9 mouse cellular contexts compared by ENCODE assay signal in genomic region chr11:57426046-57426805, GRCm38 (mm10).
DNase-seq lines count a peak whose midpoint lies in the region; ATAC-seq lines count a peak whose summit lies in the region.
"Had no signal": no experiment of that assay in that cellular context is flagged by ENCODE, and none has a peak within 500 bp of the region (broad histone marks: within the 10 kb centered on the region; RNA-seq: fewer than 3 reads in every experiment).

No protein-coding gene starts in this region.

- H3K27ac ChIP-seq in liver, embryonic 12.5 days, result no peak overlapping the region
- H3K27ac ChIP-seq: lung, embryonic 15.5 days had no signal

- H3K27me3 ChIP-seq in liver, embryonic 12.5 days (replicated peaks), result no peaks in the 10 kb centered on the region
- H3K27me3 ChIP-seq: lung, embryonic 15.5 days had no signal

- no peak overlapping the region for H3K9ac ChIP-seq in liver, embryonic 12.5 days
- H3K9ac ChIP-seq: lung, embryonic 15.5 days had no signal

- H3K36me3 ChIP-seq in liver, embryonic 12.5 days, result no peaks in the 10 kb centered on the region
- H3K36me3 ChIP-seq: lung, embryonic 15.5 days had no signal

- DNase-seq in adrenal gland, adult 18-20 months (ENCODE audit: low spot score in 2 of 2), result peak; percentile 5 to 42
- DNase-seq in adrenal gland, adult 8-10 months, result no peak
- peak; percentile 51 for DNase-seq in liver
- peak; percentile 10 for DNase-seq in c-Kit-positive CD71-positive TER-119-negative erythroid progenitor cells, embryonic 14.5 days (ENCODE audit: low read depth)
- peak; percentile 19 to 31 for DNase-seq in lung, adult 18-20 months
- peak; percentile 18 for DNase-seq in testis, postnatal 14 days (ENCODE audit: low spot score)

- no peaks in the 10 kb centered on the region for H3K9me3 ChIP-seq in liver, embryonic 12.5 days (replicated peaks)
- H3K9me3 ChIP-seq: lung, embryonic 15.5 days had no signal

- H3K4me2 ChIP-seq in liver, embryonic 12.5 days, result no peak overlapping the region
- H3K4me2 ChIP-seq: lung, embryonic 15.5 days had no signal

- no peaks in the 10 kb centered on the region for H3K4me1 ChIP-seq in liver, embryonic 12.5 days
- H3K4me1 ChIP-seq: lung, embryonic 15.5 days had no signal

- no peak overlapping the region for H3K4me3 ChIP-seq in liver, embryonic 12.5 days
- H3K4me3 ChIP-seq: lung, embryonic 15.5 days had no signal

- WGBS in liver, embryonic 12.5 days (ENCODE audit: insufficient replicate concordance), result 49% methylated on average over 12 of the region's 12 CpGs

- no peak for ATAC-seq in liver, embryonic 12.5 days
- no peak for ATAC-seq in activated CD4-positive, CD25-positive, alpha-beta regulatory T cell, adult 4 months
